Mouse (Mus musculus) 416B (cell line): Measurements from ENCODE around the gene Limk2.
A peak's percentile ranks its signal among the peaks of the same experiment; 100 is the strongest.

Source experiments
- DNase-seq: peaks from one replicate; pipeline ENCODE4 v3.0.0; 2011; ENCODE audit warnings: low read depth

The Limk2 gene

DNA sequence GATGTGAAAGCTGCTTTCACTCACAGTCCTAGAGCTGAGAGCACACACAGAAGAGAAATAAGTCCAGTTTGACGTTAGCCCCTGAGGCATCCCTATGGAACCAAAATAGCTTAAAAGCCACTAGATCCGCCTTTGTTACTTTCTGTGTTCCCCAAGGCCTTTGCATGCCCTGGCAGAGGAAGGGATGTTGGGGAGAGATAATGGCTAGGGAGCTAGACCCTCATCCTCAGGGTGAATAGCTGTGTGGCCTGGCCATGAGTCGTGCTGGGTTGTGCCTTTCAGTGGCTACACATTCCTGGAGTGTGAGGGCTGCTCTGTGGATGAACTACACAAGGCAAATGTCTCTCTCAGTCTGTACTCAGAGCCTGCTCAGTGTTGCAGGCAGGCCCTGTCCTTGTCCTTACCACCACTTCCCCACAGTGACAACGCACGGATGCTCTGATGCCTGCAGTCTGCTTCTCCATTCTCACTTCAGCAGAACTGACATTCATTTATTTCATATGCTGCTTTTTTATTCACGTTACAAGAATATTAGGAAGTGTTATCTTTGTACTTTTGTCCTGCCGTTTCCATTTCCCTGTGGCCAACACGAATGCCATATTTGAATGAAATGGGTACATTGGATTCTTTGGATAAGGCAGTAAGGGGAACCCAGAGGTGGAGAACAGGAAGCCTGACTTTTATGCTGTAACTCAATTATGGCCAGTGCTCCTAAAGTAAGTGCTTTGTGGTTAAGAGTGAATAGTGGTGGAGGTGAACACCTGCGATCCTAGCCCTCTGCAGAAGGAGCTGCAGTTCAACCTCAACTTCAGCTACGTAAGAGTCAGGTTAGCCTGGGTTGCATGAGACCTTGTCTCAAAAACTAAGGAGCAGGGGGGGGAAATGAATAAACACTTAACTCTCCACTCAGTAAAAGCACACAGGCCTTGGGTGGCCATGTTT is 110.8 kb downstream of the Limk2 start:
- DNase-seq, result peak; percentile 25

DNA sequence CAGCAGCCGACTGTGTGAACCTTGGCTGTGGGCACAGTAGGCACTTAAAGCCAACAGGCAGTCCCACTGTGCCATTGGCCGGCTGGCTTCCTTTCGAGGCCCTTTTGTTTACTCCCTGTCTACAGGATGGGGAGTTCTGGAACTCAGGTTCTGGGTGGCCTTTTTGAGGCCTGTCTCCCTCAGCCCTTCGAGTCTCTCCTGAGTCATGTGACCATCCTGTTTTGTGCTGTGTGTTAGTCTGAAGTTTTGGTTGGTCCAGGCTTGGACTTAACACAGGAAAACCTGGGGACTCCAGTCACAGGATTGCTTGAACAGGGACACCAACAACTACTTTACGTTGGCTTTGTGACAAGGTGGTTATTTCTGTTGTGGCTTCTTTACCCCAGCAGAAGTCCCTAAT is 112.9 kb downstream of the Limk2 start:
- no peak for DNase-seq

DNA sequence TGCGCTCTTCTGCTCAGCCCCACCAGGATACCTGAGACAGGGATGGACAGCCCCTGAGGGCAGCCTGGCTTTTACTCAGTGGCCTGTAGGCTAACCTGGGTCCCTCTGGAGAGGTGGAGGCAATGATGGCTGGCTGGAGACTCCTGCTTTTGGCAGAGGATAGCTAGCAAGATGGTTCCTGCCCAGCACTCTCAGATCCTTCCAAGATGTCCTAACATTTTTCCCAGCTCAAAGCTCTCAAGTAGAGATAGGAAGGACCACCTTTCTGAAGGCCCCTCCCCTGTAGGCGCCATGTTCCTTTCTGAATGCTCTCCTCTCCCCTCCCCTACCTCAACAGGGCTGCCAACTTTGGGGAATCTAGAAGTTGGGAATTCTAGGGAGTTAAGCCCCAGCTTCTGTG is 114.3 kb downstream of the Limk2 start:
- DNase-seq, result no peak
